Mouse (Mus musculus) C2C12 (cell line): ENCODE data around the gene Cep85l.

Source experiments
- CTCF ChIP-seq: IDR thresholded peaks from one replicate; pipeline ENCODE4 v1.5.1; 2011; ENCODE audit not compliant: control insufficient read depth, insufficient read depth, insufficient read length
- FOSL1 ChIP-seq: IDR thresholded peaks from one replicate; pipeline ENCODE4 v1.8.0; 2011; ENCODE audit warnings: mild to moderate bottlenecking, low read length; ENCODE audit not compliant: poor library complexity, insufficient read depth, severe bottlenecking

- TF ChIP-seq CTCF (no peak), FOSL1 (no peak)
Measured at GRCm38 (mm10) chr10:53324663-53325062, 55.1 kb downstream of the Cep85l start.
